Mouse (Mus musculus): ENCODE results near the gene Eif4g3. TPM values are rescaled to one million over a fixed set of nuclear protein-coding genes. Genes with fewer than 3 reads are reported as not detected.
A peak's percentile ranks its signal among the peaks of the same experiment; 100 is the strongest.

Gene Eif4g3
- polyA plus RNA-seq, 1 experiment from 2014 or later, result 43.9 TPM

- 78% methylated on average over 2 of the region's 2 CpGs for WGBS
- Histone ChIP-seq H3K9ac (no peak overlapping the region), H3K27ac (no peak overlapping the region), H3K27me3 (no peaks in the 10 kb centered on the region), H3K4me3 (no peak overlapping the region), H3K4me2 (no peak overlapping the region), H3K4me1 (0 out of 2 replicates have a peak, but pooled peaks cover 9% of the 10 kb centered on the region), H3K9me3 (replicated peaks) (no peaks in the 10 kb centered on the region), H3K36me3 (ENCODE audit: poor library complexity, severe bottlenecking) (peaks cover 50% of the 10 kb centered on the region)
- ATAC-seq, result no peak; the same call in 1 of the 2 replicates
These were observed 137.3 kb downstream of the Eif4g3 start for GRCm38 (mm10) chr4:138130149-138130548.

DNA sequence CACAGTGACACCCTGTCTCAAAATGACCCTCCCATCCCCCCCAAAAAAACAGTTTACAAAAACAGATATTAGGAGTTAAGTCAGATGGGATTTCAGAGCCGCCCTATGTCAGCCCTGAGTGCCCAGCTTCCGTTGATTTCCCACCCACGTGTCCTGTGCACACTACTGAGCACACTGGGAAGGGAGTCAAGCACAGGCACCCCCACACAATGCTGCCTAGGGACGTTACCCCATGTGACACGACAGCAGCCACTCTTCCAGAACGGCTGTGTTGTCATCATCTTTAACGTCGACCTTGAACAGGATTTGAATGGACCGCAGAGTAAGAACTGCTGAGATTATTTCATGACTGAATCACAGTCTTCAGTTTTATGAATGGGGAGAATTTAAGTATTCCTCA is 138.4 kb downstream of the Eif4g3 start:
- H3K27ac ChIP-seq, result no peak overlapping the region
- H3K9me3 ChIP-seq (replicated peaks), result no peaks in the 10 kb centered on the region

DNA sequence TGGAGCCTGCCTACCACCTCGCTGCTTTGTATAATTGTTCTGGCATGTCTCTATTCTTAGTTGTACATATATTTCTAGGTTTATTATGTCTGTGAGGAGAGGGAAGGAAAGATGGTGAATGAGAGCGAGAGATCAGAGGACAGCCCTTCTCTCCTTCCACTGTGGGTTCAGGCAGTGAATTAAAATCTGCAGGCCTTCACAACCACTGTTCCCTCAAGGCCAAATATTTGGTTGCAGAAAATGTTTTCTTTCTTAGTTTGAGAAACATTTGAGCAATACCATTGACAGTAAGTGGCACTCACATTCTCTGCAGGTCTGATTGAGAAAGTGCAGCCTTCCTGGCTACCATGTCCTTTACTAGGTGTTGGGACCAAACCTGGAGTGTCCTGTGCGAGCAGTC is 138.9 kb downstream of the Eif4g3 start:
- Histone ChIP-seq H3K4me3 (no peak overlapping the region), H3K4me2 (no peak overlapping the region), H3K27me3 (no peaks in the 10 kb centered on the region), H3K9me3 (replicated peaks) (no peaks in the 10 kb centered on the region), H3K9ac (no peak overlapping the region), H3K36me3 (ENCODE audit: poor library complexity, severe bottlenecking) (peaks cover 44% of the 10 kb centered on the region), H3K27ac (no peak overlapping the region), H3K4me1 (0 out of 2 replicates have a peak, but pooled peaks cover 9% of the 10 kb centered on the region)
- no peak for ATAC-seq
- whole genome bisulfite sequencing, result 86% methylated on average over 3 of the region's 3 CpGs

More for the DNA sequence above, 138.4 kb downstream of the Eif4g3 start:
- 77% methylated on average over 9 of the region's 9 CpGs for WGBS
- Histone ChIP-seq H3K27me3 (no peaks in the 10 kb centered on the region), H3K9ac (no peak overlapping the region), H3K4me3 (no peak overlapping the region), H3K4me1 (0 out of 2 replicates have a peak, but pooled peaks cover 9% of the 10 kb centered on the region), H3K36me3 (ENCODE audit: poor library complexity, severe bottlenecking) (peaks cover 49% of the 10 kb centered on the region), H3K4me2 (no peak overlapping the region)
- ATAC-seq, result 0 out of 2 replicates have a peak, but pooled peaks have one; percentile 33

GRCm38 (mm10) chr4:138133360-138133759 is 140.5 kb downstream of the Eif4g3 start:
- Histone ChIP-seq H3K4me1 (peaks cover 12% of the 10 kb centered on the region; the same call in 1 of the 2 replicates), H3K36me3 (ENCODE audit: poor library complexity, severe bottlenecking) (peaks cover 38% of the 10 kb centered on the region), H3K27me3 (no peaks in the 10 kb centered on the region), H3K4me3 (no peak overlapping the region), H3K4me2 (no peak overlapping the region), H3K9ac (no peak overlapping the region), H3K27ac (no peak overlapping the region), H3K9me3 (replicated peaks) (no peaks in the 10 kb centered on the region)
- no peak for ATAC-seq
- 95% methylated on average over 9 of the region's 9 CpGs for WGBS

GRCm38 (mm10) chr4:138137336-138137735 is 144.5 kb downstream of the Eif4g3 start:
- Histone ChIP-seq H3K4me3 (no peak overlapping the region), H3K4me2 (no peak overlapping the region), H3K9me3 (replicated peaks) (no peaks in the 10 kb centered on the region), H3K27me3 (no peaks in the 10 kb centered on the region), H3K36me3 (ENCODE audit: poor library complexity, severe bottlenecking) (peaks cover 36% of the 10 kb centered on the region), H3K9ac (no peak overlapping the region), H3K27ac (no peak overlapping the region), H3K4me1 (peaks cover 3% of the 10 kb centered on the region; the same call in 1 of the 2 replicates)
- ATAC-seq, result no peak
- WGBS, result 50% methylated on average over 4 of the region's 4 CpGs

GRCm38 (mm10) chr4:138137804-138138203 is 145.0 kb downstream of the Eif4g3 start:
- ATAC-seq, result no peak
- peaks cover 3% of the 10 kb centered on the region; the same call in 1 of the 2 replicates for H3K4me1 ChIP-seq
- peaks cover 35% of the 10 kb centered on the region for H3K36me3 ChIP-seq (ENCODE audit: poor library complexity, severe bottlenecking)
- WGBS, result 92% methylated on average over 17 of the region's 17 CpGs
- H3K27ac ChIP-seq, result no peak overlapping the region
- H3K27me3 ChIP-seq, result no peaks in the 10 kb centered on the region
- no peak overlapping the region for H3K9ac ChIP-seq
- no peak overlapping the region for H3K4me3 ChIP-seq
- no peaks in the 10 kb centered on the region for H3K9me3 ChIP-seq (replicated peaks)
- H3K4me2 ChIP-seq, result no peak overlapping the region

DNA sequence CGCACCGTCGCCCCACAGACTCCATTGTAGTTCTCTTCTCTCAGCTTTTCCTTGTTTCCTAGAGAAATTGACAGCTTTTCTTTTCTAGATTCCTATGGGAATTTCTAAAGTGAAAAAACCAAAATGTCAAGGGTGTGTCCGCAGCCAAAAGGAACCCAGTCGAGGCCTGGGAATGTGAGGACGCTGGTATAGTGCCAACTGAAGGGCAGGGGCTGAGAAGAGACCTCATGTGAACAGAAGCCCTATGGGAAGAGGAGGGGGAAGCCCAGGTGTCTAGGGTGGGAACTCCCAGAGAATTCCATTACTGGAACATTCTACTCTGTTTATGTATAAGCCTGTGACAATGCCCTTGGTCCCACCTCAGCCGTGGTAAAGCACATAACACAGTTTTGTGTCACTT is 145.4 kb downstream of the Eif4g3 start:
- H3K4me3 ChIP-seq, result no peak overlapping the region
- H3K27me3 ChIP-seq, result no peaks in the 10 kb centered on the region
- WGBS, result 83% methylated on average over 7 of the region's 7 CpGs
- H3K27ac ChIP-seq, result no peak overlapping the region
- H3K9ac ChIP-seq, result no peak overlapping the region
- H3K4me1 ChIP-seq, result peaks cover 3% of the 10 kb centered on the region; the same call in 1 of the 2 replicates
- ATAC-seq, result no peak
- H3K9me3 ChIP-seq (replicated peaks), result no peaks in the 10 kb centered on the region
- H3K36me3 ChIP-seq (ENCODE audit: poor library complexity, severe bottlenecking), result peaks cover 33% of the 10 kb centered on the region
- no peak overlapping the region for H3K4me2 ChIP-seq

GRCm38 (mm10) chr4:138141358-138141757 is 148.5 kb downstream of the Eif4g3 start:
- peaks cover 28% of the 10 kb centered on the region for H3K36me3 ChIP-seq (ENCODE audit: poor library complexity, severe bottlenecking)
- H3K27me3 ChIP-seq, result no peaks in the 10 kb centered on the region
- WGBS, result 96% methylated on average over 7 of the region's 7 CpGs
- H3K9ac ChIP-seq, result no peak overlapping the region
- no peak overlapping the region for H3K4me2 ChIP-seq
- H3K4me1 ChIP-seq, result peaks cover 3% of the 10 kb centered on the region; the same call in 1 of the 2 replicates
- H3K4me3 ChIP-seq, result no peak overlapping the region
- ATAC-seq, result no peak
- no peak overlapping the region for H3K27ac ChIP-seq
- no peaks in the 10 kb centered on the region for H3K9me3 ChIP-seq (replicated peaks)

- no peak for ATAC-seq
These were observed 154.4 kb downstream of the Eif4g3 start for GRCm38 (mm10) chr4:138147176-138147575.

DNA sequence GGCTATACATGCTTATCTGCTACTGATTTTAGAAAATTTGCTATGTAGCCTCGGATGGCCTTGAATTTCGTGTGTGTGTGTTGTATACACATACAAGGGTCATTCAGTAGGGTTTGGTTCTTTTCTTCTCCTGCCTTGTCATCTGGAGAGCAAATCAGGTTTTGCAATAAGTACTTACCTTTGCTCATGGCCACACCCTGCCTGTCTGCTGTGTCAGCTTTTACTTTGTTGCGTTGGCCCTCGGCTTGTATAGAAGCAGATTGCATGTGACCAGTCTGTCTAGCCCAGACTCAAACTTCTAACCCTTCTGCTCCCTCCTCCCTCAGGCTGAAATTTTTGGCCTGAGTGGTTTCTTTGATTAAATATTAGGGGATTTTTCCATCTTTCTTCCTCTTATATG is 157.2 kb downstream of the Eif4g3 start:
- Histone ChIP-seq H3K27me3 (no peaks in the 10 kb centered on the region), H3K9me3 (replicated peaks) (no peaks in the 10 kb centered on the region), H3K4me1 (no peaks in the 10 kb centered on the region), H3K4me2 (no peak overlapping the region), H3K36me3 (ENCODE audit: poor library complexity, severe bottlenecking) (peaks cover 41% of the 10 kb centered on the region), H3K27ac (no peak overlapping the region), H3K9ac (no peak overlapping the region), H3K4me3 (no peak overlapping the region)
- WGBS, result 90% methylated on average over 4 of the region's 4 CpGs
- ATAC-seq, result no peak

More at GRCm38 (mm10) chr4:138147176-138147575, 154.4 kb downstream of the Eif4g3 start:
- Histone ChIP-seq H3K9ac (no peak overlapping the region), H3K4me1 (no peaks in the 10 kb centered on the region), H3K4me2 (no peak overlapping the region), H3K9me3 (replicated peaks) (no peaks in the 10 kb centered on the region), H3K4me3 (no peak overlapping the region), H3K27ac (no peak overlapping the region), H3K36me3 (ENCODE audit: poor library complexity, severe bottlenecking) (peaks cover 28% of the 10 kb centered on the region), H3K27me3 (no peaks in the 10 kb centered on the region)
- WGBS, result 82% methylated on average over 8 of the region's 8 CpGs

- H3K4me1 ChIP-seq, result no peaks in the 10 kb centered on the region
- no peaks in the 10 kb centered on the region for H3K27me3 ChIP-seq
- no peak overlapping the region for H3K4me3 ChIP-seq
- WGBS, result 92% methylated on average over 9 of the region's 9 CpGs
- no peak overlapping the region for H3K27ac ChIP-seq
- no peak overlapping the region for H3K9ac ChIP-seq
- no peaks in the 10 kb centered on the region for H3K9me3 ChIP-seq (replicated peaks)
- no peak for ATAC-seq
- no peak overlapping the region for H3K4me2 ChIP-seq
- peaks cover 47% of the 10 kb centered on the region for H3K36me3 ChIP-seq (ENCODE audit: poor library complexity, severe bottlenecking)
These were observed 158.4 kb downstream of the Eif4g3 start for GRCm38 (mm10) chr4:138151226-138151625.

DNA sequence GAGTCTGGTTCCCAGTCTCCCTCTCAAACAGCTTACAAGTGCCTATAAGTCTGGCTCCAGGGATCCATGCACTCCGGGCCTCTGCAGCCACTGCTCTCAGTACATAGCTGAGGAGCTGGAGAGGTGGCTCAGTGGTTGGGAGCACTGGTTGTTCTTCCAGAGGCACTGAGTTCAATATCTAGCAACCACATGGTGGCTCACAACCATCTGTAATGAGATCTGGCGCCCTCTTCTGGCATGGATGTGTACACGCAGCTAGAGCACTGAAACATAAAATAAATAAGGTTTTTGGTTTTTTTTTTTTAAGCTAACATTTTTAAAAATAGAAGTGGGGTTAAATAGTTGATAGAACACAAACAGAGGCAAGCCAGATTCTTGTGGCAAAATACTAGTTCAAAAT is 161.2 kb downstream of the Eif4g3 start:
- H3K4me3 ChIP-seq, result no peak overlapping the region
- H3K4me1 ChIP-seq, result no peaks in the 10 kb centered on the region
- H3K27ac ChIP-seq, result no peak overlapping the region
- ATAC-seq, result no peak
- H3K9ac ChIP-seq, result no peak overlapping the region
- no peak overlapping the region for H3K4me2 ChIP-seq
- no peaks in the 10 kb centered on the region for H3K27me3 ChIP-seq
- peaks cover 68% of the 10 kb centered on the region for H3K36me3 ChIP-seq (ENCODE audit: poor library complexity, severe bottlenecking)
- 54% methylated on average over 3 of the region's 3 CpGs for WGBS
- H3K9me3 ChIP-seq (replicated peaks), result no peaks in the 10 kb centered on the region

GRCm38 (mm10) chr4:138160918-138161317 is 168.1 kb downstream of the Eif4g3 start:
- Histone ChIP-seq H3K4me3 (no peak overlapping the region), H3K4me2 (no peak overlapping the region), H3K27ac (no peak overlapping the region), H3K9ac (no peak overlapping the region), H3K36me3 (ENCODE audit: poor library complexity, severe bottlenecking) (peaks cover 67% of the 10 kb centered on the region), H3K9me3 (replicated peaks) (no peaks in the 10 kb centered on the region), H3K27me3 (no peaks in the 10 kb centered on the region), H3K4me1 (peaks cover 16% of the 10 kb centered on the region)
- ATAC-seq, result no peak
- WGBS, result 88% methylated on average over 5 of the region's 5 CpGs

Measured in forebrain, embryonic 13.5 days (tissue).